Mouse (Mus musculus): ENCODE results near the gene Gm20431. TPM values are rescaled to one million over a fixed set of nuclear protein-coding genes. Genes with fewer than 3 reads are reported as not detected.
"Not testable (repeated sequence)": the region's sequence is repeated elsewhere in the genome, so short reads cannot be mapped to it uniquely, and the experiment has no call there.

Gm20431 gene
- polyA plus RNA-seq, 1 experiment from 2014 or later, result 5.4 TPM

GRCm38 (mm10) chr2:167646411-167646810 is 14.9 kb downstream of the Gm20431 start:
- Histone ChIP-seq H3K36me3 (ENCODE audit: control insufficient read depth, insufficient read depth, low read length) (peaks cover 30% of the 10 kb centered on the region), H3K4me2 (ENCODE audit: low read length) (no peak overlapping the region), H3K4me3 (ENCODE audit: low read depth, low read length) (no peak overlapping the region), H3K9ac (ENCODE audit: low read length) (no peak overlapping the region), H3K27me3 (replicated peaks; ENCODE audit: control insufficient read depth, insufficient read depth, low read length) (no peaks in the 10 kb centered on the region), H3K27ac (ENCODE audit: low read depth, low read length) (no peak overlapping the region), H3K9me3 (replicated peaks; ENCODE audit: control insufficient read depth, low read length) (no peaks in the 10 kb centered on the region), H3K4me1 (ENCODE audit: control insufficient read depth, insufficient read depth, low read length) (no peaks in the 10 kb centered on the region)
- 83% methylated on average over 4 of the region's 4 CpGs for WGBS
- ATAC-seq, result no peak
- no peak for DNase-seq (ENCODE audit: low spot score)

GRCm38 (mm10) chr2:167643356-167644052 is 17.8 kb downstream of the Gm20431 start:
- not testable (repeated sequence) for H3K27me3 ChIP-seq (replicated peaks; ENCODE audit: control insufficient read depth, insufficient read depth, low read length); H3K27ac ChIP-seq (ENCODE audit: low read depth, low read length); DNase-seq (ENCODE audit: low spot score); H3K4me2 ChIP-seq (ENCODE audit: low read length); H3K4me1 ChIP-seq (ENCODE audit: control insufficient read depth, insufficient read depth, low read length); H3K9me3 ChIP-seq (replicated peaks; ENCODE audit: control insufficient read depth, low read length); H3K4me3 ChIP-seq (ENCODE audit: low read depth, low read length); ATAC-seq; H3K9ac ChIP-seq (ENCODE audit: low read length)
- peaks cover 28% of the 10 kb centered on the region for H3K36me3 ChIP-seq (ENCODE audit: control insufficient read depth, insufficient read depth, low read length)
- whole genome bisulfite sequencing, result 91% methylated on average over 13 of the region's 13 CpGs

GRCm38 (mm10) chr2:167642164-167642563 is 19.1 kb downstream of the Gm20431 start:
- Histone ChIP-seq H3K9me3 (replicated peaks; ENCODE audit: control insufficient read depth, low read length) (no peaks in the 10 kb centered on the region), H3K4me1 (ENCODE audit: control insufficient read depth, insufficient read depth, low read length) (no peaks in the 10 kb centered on the region), H3K4me2 (ENCODE audit: low read length) (no peak overlapping the region), H3K36me3 (ENCODE audit: control insufficient read depth, insufficient read depth, low read length) (peaks cover 28% of the 10 kb centered on the region), H3K27me3 (replicated peaks; ENCODE audit: control insufficient read depth, insufficient read depth, low read length) (no peaks in the 10 kb centered on the region), H3K27ac (ENCODE audit: low read depth, low read length) (no peak overlapping the region), H3K9ac (ENCODE audit: low read length) (no peak overlapping the region), H3K4me3 (ENCODE audit: low read depth, low read length) (no peak overlapping the region)
- DNase-seq (ENCODE audit: low spot score) (no peak), ATAC-seq (no peak)
- WGBS, result 91% methylated on average over 6 of the region's 6 CpGs

GRCm38 (mm10) chr2:167641337-167641736 is 20.0 kb downstream of the Gm20431 start:
- DNase-seq (ENCODE audit: low spot score), result no peak
- no peak for ATAC-seq
- Histone ChIP-seq H3K4me3 (ENCODE audit: low read depth, low read length) (no peak overlapping the region), H3K27ac (ENCODE audit: low read depth, low read length) (no peak overlapping the region), H3K9me3 (replicated peaks; ENCODE audit: control insufficient read depth, low read length) (no peaks in the 10 kb centered on the region), H3K4me1 (ENCODE audit: control insufficient read depth, insufficient read depth, low read length) (no peaks in the 10 kb centered on the region), H3K27me3 (replicated peaks; ENCODE audit: control insufficient read depth, insufficient read depth, low read length) (no peaks in the 10 kb centered on the region), H3K36me3 (ENCODE audit: control insufficient read depth, insufficient read depth, low read length) (peaks cover 25% of the 10 kb centered on the region), H3K4me2 (ENCODE audit: low read length) (no peak overlapping the region), H3K9ac (ENCODE audit: low read length) (no peak overlapping the region)
- 57% methylated on average over 8 of the region's 8 CpGs for WGBS

GRCm38 (mm10) chr2:167640279-167640678 is 21.0 kb downstream of the Gm20431 start:
- Histone ChIP-seq H3K4me1 (ENCODE audit: control insufficient read depth, insufficient read depth, low read length) (no peaks in the 10 kb centered on the region), H3K9me3 (replicated peaks; ENCODE audit: control insufficient read depth, low read length) (no peaks in the 10 kb centered on the region), H3K27me3 (replicated peaks; ENCODE audit: control insufficient read depth, insufficient read depth, low read length) (no peaks in the 10 kb centered on the region), H3K27ac (ENCODE audit: low read depth, low read length) (no peak overlapping the region), H3K4me3 (ENCODE audit: low read depth, low read length) (no peak overlapping the region), H3K9ac (ENCODE audit: low read length) (no peak overlapping the region), H3K36me3 (ENCODE audit: control insufficient read depth, insufficient read depth, low read length) (peaks cover 19% of the 10 kb centered on the region; the same call in 1 of the 2 replicates), H3K4me2 (ENCODE audit: low read length) (no peak overlapping the region)
- WGBS, result 78% methylated on average over 3 of the region's 3 CpGs
- no peak for ATAC-seq
- no peak for DNase-seq (ENCODE audit: low spot score)

- Histone ChIP-seq H3K4me3 (ENCODE audit: low read depth, low read length) (peak overlapping the region; percentile 14; the same call in 1 of the 2 replicates), H3K4me1 (ENCODE audit: control insufficient read depth, insufficient read depth, low read length) (peaks cover 13% of the 10 kb centered on the region), H3K9ac (ENCODE audit: low read length) (no peak overlapping the region), H3K27ac (ENCODE audit: low read depth, low read length) (no peak overlapping the region), H3K9me3 (replicated peaks; ENCODE audit: control insufficient read depth, low read length) (no peaks in the 10 kb centered on the region), H3K4me2 (ENCODE audit: low read length) (peak overlapping the region; percentile 53), H3K36me3 (ENCODE audit: control insufficient read depth, insufficient read depth, low read length) (no peaks in the 10 kb centered on the region), H3K27me3 (replicated peaks; ENCODE audit: control insufficient read depth, insufficient read depth, low read length) (no peaks in the 10 kb centered on the region)
- DNase-seq (ENCODE audit: low spot score) (no peak), ATAC-seq (no peak)
- 84% methylated on average over 7 of the region's 7 CpGs for WGBS
Observed at GRCm38 (mm10) chr2:167634865-167635512, 26.3 kb downstream of the Gm20431 start.

GRCm38 (mm10) chr2:167634338-167634770 is 26.9 kb downstream of the Gm20431 start:
- peak overlapping the region; percentile 53 for H3K4me2 ChIP-seq (ENCODE audit: low read length)
- peak; percentile 83 for ATAC-seq
- no peaks in the 10 kb centered on the region for H3K36me3 ChIP-seq (ENCODE audit: control insufficient read depth, insufficient read depth, low read length)
- H3K4me1 ChIP-seq (ENCODE audit: control insufficient read depth, insufficient read depth, low read length), result peaks cover 18% of the 10 kb centered on the region
- peak overlapping the region; percentile 14 for H3K4me3 ChIP-seq (ENCODE audit: low read depth, low read length)
- H3K9ac ChIP-seq (ENCODE audit: low read length), result peak overlapping the region; percentile 53; the same call in 1 of the 2 replicates
- no peaks in the 10 kb centered on the region for H3K9me3 ChIP-seq (replicated peaks; ENCODE audit: control insufficient read depth, low read length)
- under 1% methylated on average over 15 of the region's 15 CpGs for WGBS
- peak overlapping the region; percentile 54; the same call in 1 of the 2 replicates for H3K27ac ChIP-seq (ENCODE audit: low read depth, low read length)
- H3K27me3 ChIP-seq (replicated peaks; ENCODE audit: control insufficient read depth, insufficient read depth, low read length), result no peaks in the 10 kb centered on the region
- peak; percentile 100 for DNase-seq (ENCODE audit: low spot score)

GRCm38 (mm10) chr2:167633537-167633872 is 27.8 kb downstream of the Gm20431 start:
- Histone ChIP-seq H3K4me2 (ENCODE audit: low read length) (no peak overlapping the region), H3K9ac (ENCODE audit: low read length) (no peak overlapping the region), H3K4me1 (ENCODE audit: control insufficient read depth, insufficient read depth, low read length) (peaks cover 23% of the 10 kb centered on the region), H3K9me3 (replicated peaks; ENCODE audit: control insufficient read depth, low read length) (no peaks in the 10 kb centered on the region), H3K27ac (ENCODE audit: low read depth, low read length) (0 out of 2 replicates have a peak overlapping the region, but pooled peaks have one; percentile 54), H3K36me3 (ENCODE audit: control insufficient read depth, insufficient read depth, low read length) (no peaks in the 10 kb centered on the region), H3K27me3 (replicated peaks; ENCODE audit: control insufficient read depth, insufficient read depth, low read length) (no peaks in the 10 kb centered on the region), H3K4me3 (ENCODE audit: low read depth, low read length) (no peak overlapping the region)
- 92% methylated on average over 6 of the region's 6 CpGs for WGBS
- DNase-seq (ENCODE audit: low spot score) (no peak), ATAC-seq (no peak)

Data from forebrain, embryonic 14.5 days (tissue).